Mouse (Mus musculus) liver, adult 2 months (tissue): ENCODE measurements around the gene Gnpat. TPM values are rescaled to one million over a fixed set of nuclear protein-coding genes. Genes with fewer than 3 reads are reported as not detected.
A peak's percentile ranks its signal among the peaks of the same experiment; 100 is the strongest.

Experiments
- DNase-seq: peaks from one replicate; pipeline ENCODE4 v3.0.0-alpha.2; 2011; ENCODE audit warnings: low read depth, low spot score; ENCODE audit errors: extremely low read depth
- H3K27ac ChIP-seq: fragments of 200-500 bp; replicated peaks from 2 replicates; pipeline ENCODE4 v1.5.1; 2012; ENCODE audit warnings: low read depth, mild to moderate bottlenecking, control low read depth, inconsistent platforms, low read length; ENCODE audit not compliant: insufficient read depth
- H3K27me3 ChIP-seq: fragments of 200-500 bp; 2 replicates; pipeline ENCODE4 v1.6.1; 2012; ENCODE audit warnings: mild to moderate bottlenecking, moderate library complexity, low read length, inconsistent platforms; ENCODE audit not compliant: control insufficient read depth, insufficient read depth
- H3K36me3 ChIP-seq: fragments of 200-500 bp; 2 replicates; pipeline ENCODE4 v1.6.1; 2012; ENCODE audit warnings: low read length, inconsistent platforms; ENCODE audit not compliant: control insufficient read depth, insufficient read depth
- H3K4me1 ChIP-seq: fragments of 200-500 bp; 2 replicates; pipeline ENCODE4 v1.6.1; 2011; ENCODE audit warnings: low read length; ENCODE audit not compliant: control insufficient read depth, insufficient read depth
- H3K4me3 ChIP-seq: fragments of 200-500 bp; 2 replicates; pipeline ENCODE4 v1.5.1; 2011; ENCODE audit warnings: low read depth, mild to moderate bottlenecking, control low read depth, low read length, moderate library complexity; ENCODE audit not compliant: insufficient read depth
- H3K79me2 ChIP-seq: fragments of 200-500 bp; 2 replicates; pipeline ENCODE4 v1.6.1; 2012; ENCODE audit warnings: inconsistent platforms, mild to moderate bottlenecking, low read length, moderate library complexity; ENCODE audit not compliant: control insufficient read depth, insufficient read depth
- H3K9ac ChIP-seq: fragments of 200-500 bp; 2 replicates; pipeline ENCODE4 v1.6.1; 2012; ENCODE audit warnings: low read depth, mild to moderate bottlenecking, control low read depth, inconsistent platforms, low read length
- CTCF ChIP-seq: fragments of 200-500 bp; IDR thresholded peaks from 2 replicates; pipeline ENCODE4 v1.5.1; 2011; ENCODE audit warnings: low read depth, low read length, control low read depth
- POLR2A ChIP-seq: fragments of 200-500 bp; IDR thresholded peaks from 2 replicates; pipeline ENCODE4 v1.6.1; 2011; ENCODE audit warnings: low read length, control low read depth; ENCODE audit not compliant: insufficient read depth; ENCODE audit errors: extremely low read depth
- WGBS: fragments of 180-500 bp; shearing (Covaris S2); methylation state at CpG from one replicate; pipeline ENCODE4 v1.1.7; 2018; 5-methylcytosine and 5-hydroxymethylcytosine counted together
- polyA plus RNA-seq: library from polyadenylated mRNA; depleted of rRNA; stranded (reverse); fragments of >200 nt; gene quantifications from 2 replicates; pipeline ENCODE4 v1.2.3, GENCODE M21; 2012
- total RNA-seq: library from RNA; depleted of rRNA; stranded (reverse); fragments of >200 nt; gene quantifications from 2 replicates; pipeline ENCODE4 v1.2.3, GENCODE M21; 2014

Gene Gnpat
- total and polyA plus RNA-seq, 2 experiments, result 25.0 to 28.7 TPM

DNA sequence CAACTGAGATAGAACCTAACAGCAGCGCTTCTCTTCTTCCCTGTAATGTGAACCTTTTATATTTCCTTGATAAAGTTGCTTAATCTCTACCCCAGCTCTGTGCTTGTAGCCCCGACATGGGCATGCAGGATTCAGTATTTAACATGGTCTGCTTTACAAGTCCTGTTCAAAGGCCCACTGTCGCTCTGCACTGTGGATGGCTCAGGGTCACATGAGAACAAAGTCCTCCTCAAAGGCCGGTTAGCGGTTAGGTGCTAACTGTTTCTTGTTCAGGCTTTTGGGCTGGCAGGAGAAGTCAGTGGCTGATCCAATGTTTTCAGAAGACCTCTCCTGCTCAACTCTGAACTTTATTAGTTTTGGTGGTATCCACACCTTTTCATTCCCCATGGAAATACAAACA lies 17.3 kb upstream of the Gnpat start:
- WGBS, result 26% methylated on average over 5 of the region's 5 CpGs
- peak; percentile 88 for DNase-seq
- no peak for TF ChIP-seq CTCF
- TF ChIP-seq POLR2A, result no peak
- 0 out of 2 replicates have a peak, but pooled peaks cover 4% of the 10 kb centered on the region for H3K79me2 ChIP-seq
- no peaks in the 10 kb centered on the region for H3K27me3 ChIP-seq
- H3K4me3 ChIP-seq, result no peak overlapping the region
- peaks cover 21% of the 10 kb centered on the region for H3K4me1 ChIP-seq
- peaks cover 2% of the 10 kb centered on the region; the same call in 1 of the 2 replicates for H3K36me3 ChIP-seq
- peak overlapping the region; percentile 18 for H3K27ac ChIP-seq
- H3K9ac ChIP-seq, result no peak overlapping the region

DNA sequence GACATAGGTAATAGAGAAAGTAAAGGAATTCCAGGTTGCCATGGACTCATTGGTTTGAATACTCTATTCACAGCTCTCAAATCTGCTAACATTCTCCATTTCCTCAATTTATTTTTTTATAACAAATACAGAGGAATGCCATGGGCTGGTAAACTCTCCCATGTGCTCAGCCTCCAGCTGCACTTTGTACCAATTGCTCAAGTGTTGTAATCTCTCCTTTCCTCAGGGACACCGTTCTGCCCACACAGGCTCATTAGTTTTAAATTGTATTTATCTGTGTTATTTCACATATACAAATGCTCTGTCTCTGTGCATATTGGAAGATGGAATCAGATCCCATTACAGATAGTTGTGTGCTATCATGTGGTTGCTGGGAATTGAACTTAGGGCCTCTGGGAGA lies 9.3 kb upstream of the Gnpat start:
- peaks cover 3% of the 10 kb centered on the region; the same call in 1 of the 2 replicates for H3K4me1 ChIP-seq
- no peaks in the 10 kb centered on the region for H3K27me3 ChIP-seq
- H3K36me3 ChIP-seq, result peaks cover 13% of the 10 kb centered on the region
- H3K9ac ChIP-seq, result no peak overlapping the region
- peaks cover 6% of the 10 kb centered on the region; the same call in 1 of the 2 replicates for H3K79me2 ChIP-seq
- TF ChIP-seq CTCF (no peak), POLR2A (no peak)
- no peak overlapping the region for H3K27ac ChIP-seq
- DNase-seq, result peak; percentile 86
- 24% methylated on average over 1 of the region's 1 CpGs for WGBS
- H3K4me3 ChIP-seq, result no peak overlapping the region

DNA sequence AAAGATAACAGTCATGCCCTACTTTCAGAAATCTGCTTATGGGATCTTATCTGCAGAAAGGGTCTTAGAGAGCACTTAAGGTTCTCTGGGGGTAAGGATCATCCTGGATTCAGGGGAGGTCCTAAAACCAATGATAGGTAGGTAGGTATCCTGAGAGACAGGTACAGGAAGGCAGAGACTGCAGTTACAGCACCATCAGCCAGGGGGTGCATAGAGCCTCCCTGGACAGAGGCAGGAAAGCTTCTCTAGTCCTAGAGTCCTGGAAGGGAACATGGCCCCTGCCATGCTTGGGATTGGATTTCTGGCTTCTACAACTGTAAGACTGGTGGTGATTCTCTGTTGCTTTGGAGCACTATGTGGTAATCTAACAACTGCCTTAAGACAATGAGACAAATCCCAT lies 3.4 kb upstream of the Gnpat start:
- no peak for DNase-seq
- no peak overlapping the region for H3K9ac ChIP-seq
- no peak overlapping the region for H3K27ac ChIP-seq
- peaks cover 20% of the 10 kb centered on the region; the same call in 1 of the 2 replicates for H3K79me2 ChIP-seq
- no peaks in the 10 kb centered on the region for H3K27me3 ChIP-seq
- H3K4me1 ChIP-seq, result peaks cover 6% of the 10 kb centered on the region
- H3K4me3 ChIP-seq, result no peak overlapping the region
- peaks cover 25% of the 10 kb centered on the region for H3K36me3 ChIP-seq
- TF ChIP-seq CTCF, result peak; percentile 67
- TF ChIP-seq POLR2A, result no peak

DNA sequence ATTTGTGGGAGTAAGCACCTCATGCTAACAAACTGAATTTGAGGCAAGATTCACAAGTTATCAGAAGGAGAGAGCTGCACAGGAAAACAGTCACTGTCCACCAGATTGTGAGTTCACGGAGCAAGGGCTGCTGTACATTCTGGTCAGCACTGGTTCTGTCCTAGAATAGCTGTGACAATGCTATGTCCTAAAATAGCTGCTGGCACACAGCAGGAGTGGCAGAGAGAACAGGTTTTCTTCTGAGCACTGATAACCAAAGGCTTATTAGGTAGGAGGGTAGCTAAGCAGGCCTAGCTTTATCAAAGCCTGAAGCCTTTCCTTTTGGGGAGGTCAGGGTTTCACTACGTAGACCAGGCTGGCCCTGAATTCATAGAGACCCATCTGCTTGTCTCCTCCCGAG lies 2.6 kb upstream of the Gnpat start:
- H3K4me1 ChIP-seq, result peaks cover 6% of the 10 kb centered on the region
- H3K4me3 ChIP-seq, result no peak overlapping the region
- H3K79me2 ChIP-seq, result peaks cover 24% of the 10 kb centered on the region; the same call in 1 of the 2 replicates
- H3K27me3 ChIP-seq, result no peaks in the 10 kb centered on the region
- peaks cover 25% of the 10 kb centered on the region for H3K36me3 ChIP-seq
- no peak overlapping the region for H3K27ac ChIP-seq
- H3K9ac ChIP-seq, result no peak overlapping the region
- 88% methylated on average over 3 of the region's 3 CpGs for whole genome bisulfite sequencing
- DNase-seq, result no peak
- TF ChIP-seq POLR2A (no peak), CTCF (no peak)

DNA sequence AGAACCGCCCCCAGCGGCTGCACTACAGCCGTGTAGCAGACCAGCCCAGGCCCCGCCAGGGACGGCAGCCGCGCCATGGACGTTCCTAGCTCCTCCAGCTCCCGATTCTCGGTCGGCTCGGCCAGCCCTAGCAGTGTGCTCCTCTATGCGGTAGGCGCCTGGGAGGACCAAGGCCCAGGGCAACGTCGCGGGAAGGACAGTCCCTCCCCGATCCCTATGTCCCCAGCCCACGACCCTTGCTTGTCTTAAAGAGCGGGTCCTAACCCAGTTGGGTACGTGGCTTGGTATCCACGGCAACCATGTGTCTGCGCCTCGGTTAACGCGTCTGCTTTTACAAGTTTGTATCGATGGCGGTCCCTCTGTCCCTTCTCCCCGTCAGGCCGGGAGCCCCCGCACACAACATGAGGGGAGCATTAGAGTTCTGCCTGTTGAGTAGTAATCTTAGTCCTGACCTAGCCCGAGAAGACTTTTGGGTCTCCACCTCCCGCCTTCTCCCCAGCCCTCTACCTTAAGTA lies 387 bp downstream of the Gnpat start:
- WGBS, result under 1% methylated on average over 33 of the region's 33 CpGs
- DNase-seq, result no peak
- H3K4me1 ChIP-seq, result peaks cover 6% of the 10 kb centered on the region

DNA sequence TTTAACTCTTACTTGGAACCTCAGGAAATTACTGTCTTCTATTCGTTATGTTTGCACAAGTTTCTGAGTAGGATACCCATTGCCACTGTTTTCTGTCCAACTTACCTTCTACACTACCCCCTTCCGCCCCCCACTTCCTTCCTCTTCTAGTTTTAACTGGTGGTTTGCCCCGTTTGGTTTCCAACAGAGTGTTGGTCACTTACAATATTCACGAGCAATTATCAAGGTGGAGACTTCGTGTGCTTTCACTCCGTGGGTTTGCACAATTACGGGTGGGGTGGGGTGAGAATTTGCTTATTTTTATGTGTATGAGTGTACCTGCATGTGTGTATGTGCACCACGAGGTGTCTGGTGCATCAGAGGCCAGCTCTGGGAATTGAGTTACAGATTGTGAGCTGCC lies 896 bp downstream of the Gnpat start:
- H3K27me3 ChIP-seq, result no peaks in the 10 kb centered on the region
- H3K36me3 ChIP-seq, result peaks cover 13% of the 10 kb centered on the region
- WGBS, result 7% methylated on average over 8 of the region's 8 CpGs
- TF ChIP-seq POLR2A (no peak), CTCF (no peak)
- no peak overlapping the region for H3K27ac ChIP-seq
- DNase-seq, result peak; percentile 34
- peaks cover 6% of the 10 kb centered on the region for H3K4me1 ChIP-seq
- peak overlapping the region; percentile 94 for H3K4me3 ChIP-seq
- peak overlapping the region; percentile 26 for H3K9ac ChIP-seq
- peaks cover 42% of the 10 kb centered on the region for H3K79me2 ChIP-seq

More for the DNA sequence above, 387 bp downstream of the Gnpat start:
- TF ChIP-seq CTCF (no peak), POLR2A (no peak)
- Histone ChIP-seq H3K4me3 (peak overlapping the region; percentile 94), H3K27me3 (no peaks in the 10 kb centered on the region), H3K9ac (peak overlapping the region; percentile 96), H3K27ac (peak overlapping the region; percentile 82), H3K79me2 (peaks cover 41% of the 10 kb centered on the region), H3K36me3 (peaks cover 15% of the 10 kb centered on the region)
